Mouse (Mus musculus) megakaryocyte, embryonic 14.5 days (primary cell): ENCODE measurements around the gene Itpk1.

Experiments
- FLI1 ChIP-seq: IDR thresholded peaks from 2 replicates; pipeline ENCODE4 v1.6.1; 2012; ENCODE audit warnings: low read length, inconsistent platforms, mixed read lengths
- GATA1 ChIP-seq: IDR thresholded peaks from 3 replicates; pipeline ENCODE4 v1.6.1; 2012; ENCODE audit warnings: mixed read lengths, low read length, inconsistent platforms, borderline replicate concordance

DNA sequence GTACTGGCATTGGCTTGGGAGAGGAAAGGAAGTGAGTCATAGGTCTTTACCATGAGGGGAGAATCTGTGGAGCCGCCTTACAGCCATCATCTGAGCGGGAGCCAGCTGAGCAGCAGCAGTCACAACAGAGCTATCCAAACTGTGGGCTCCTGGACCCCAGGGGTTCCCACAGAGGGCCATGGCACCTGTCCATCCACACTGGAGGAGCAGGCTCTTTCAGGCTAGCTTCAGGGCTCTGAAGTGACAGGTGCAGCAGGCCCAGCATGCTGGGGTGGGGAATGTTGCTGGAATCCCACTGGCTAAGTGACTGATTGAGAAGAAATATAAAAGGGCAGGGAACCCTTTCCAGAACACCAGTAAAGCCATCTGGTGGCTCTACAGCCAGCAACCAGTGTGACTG lies 137.8 kb downstream of the Itpk1 start:
- TF ChIP-seq GATA1 (no peak), FLI1 (no peak)
